Mouse (Mus musculus): Measurements from ENCODE around the gene Cox10. TPM values are rescaled to one million over a fixed set of nuclear protein-coding genes. Genes with fewer than 3 reads are reported as not detected.

Cox10 gene
- polyA plus RNA-seq, 1 experiment = 8.2 TPM

DNA sequence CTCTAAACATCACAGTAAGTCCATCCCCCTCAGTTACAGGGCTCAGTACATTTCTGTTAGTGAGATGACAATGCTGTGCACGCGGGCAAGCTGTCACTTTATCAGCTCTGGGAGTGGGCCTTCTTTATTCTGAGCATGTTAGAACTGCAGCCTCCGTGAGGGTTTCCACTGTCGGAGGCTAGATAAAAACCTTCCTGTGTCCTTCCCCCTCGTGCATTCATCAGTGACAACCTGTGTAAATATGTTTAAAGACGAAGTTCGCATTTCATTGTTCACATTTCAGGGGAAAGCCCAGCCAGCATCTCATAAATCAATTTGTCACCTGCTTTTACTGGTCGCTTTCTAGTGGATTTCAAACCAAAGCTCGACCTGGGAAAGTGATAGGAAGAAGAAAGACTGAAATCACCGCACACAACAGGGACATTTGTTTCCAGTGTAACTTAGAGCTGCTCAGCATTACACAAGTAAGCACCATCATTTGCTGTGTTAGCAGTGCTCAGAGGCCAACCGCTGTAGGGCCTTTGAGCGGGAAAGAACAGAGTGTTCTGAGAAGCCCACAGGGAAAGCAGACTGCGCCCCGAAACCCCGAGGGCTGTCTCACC is 55.8 kb downstream of the Cox10 start:
- 81% methylated on average over 15 of the region's 15 CpGs for WGBS
- 0 out of 2 replicates have a peak, but pooled peaks cover 1% of the 10 kb centered on the region for H3K4me1 ChIP-seq (ENCODE audit: control insufficient read depth, insufficient read depth, low read length)
- H3K4me3 ChIP-seq (replicated peaks; ENCODE audit: control insufficient read depth, low read depth, low read length) = no peak overlapping the region

DNA sequence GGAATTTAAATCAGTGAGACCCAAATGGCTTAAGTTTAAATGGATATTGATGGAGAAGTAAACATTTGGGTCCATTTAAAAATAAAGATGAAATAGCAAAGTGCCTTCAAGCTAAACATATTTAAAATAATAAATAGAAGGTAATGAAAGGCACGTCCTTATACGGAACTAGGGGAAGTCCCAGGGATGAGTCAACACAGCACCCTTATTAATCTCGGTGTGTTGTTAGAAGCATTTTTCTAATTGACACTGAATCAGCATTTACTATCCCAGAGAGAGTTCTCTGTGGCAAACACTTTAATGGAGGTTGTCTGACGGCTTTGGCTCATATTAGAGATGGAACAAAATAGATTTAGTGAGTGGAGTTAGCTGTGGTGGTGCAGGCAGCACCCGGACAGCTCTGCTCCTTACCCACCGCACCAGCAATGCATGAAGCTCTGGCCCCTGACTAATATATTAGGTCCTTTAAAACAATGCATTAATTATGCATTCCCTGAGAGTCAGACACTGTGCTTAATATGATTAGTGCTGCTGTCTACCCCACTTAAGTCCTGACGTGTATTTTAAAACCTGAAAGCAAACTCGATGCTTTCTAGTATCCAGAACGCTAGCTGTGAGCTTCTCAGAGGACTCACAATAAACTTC is 56.7 kb downstream of the Cox10 start:
- TF ChIP-seq POLR2A (IDR thresholded peaks at IDR 0.05; ENCODE audit: borderline replicate concordance, control insufficient read depth, low read depth, low read length) (no peak), CTCF (IDR thresholded peaks at IDR 0.05; ENCODE audit: control insufficient read depth, insufficient read depth, low read length) (no peak)
- 83% methylated on average over 9 of the region's 9 CpGs for WGBS
- Histone ChIP-seq H3K4me1 (ENCODE audit: control insufficient read depth, insufficient read depth, low read length) (0 out of 2 replicates have a peak, but pooled peaks cover 1% of the 10 kb centered on the region), H3K4me3 (replicated peaks; ENCODE audit: control insufficient read depth, low read depth, low read length) (no peak overlapping the region), H3K27ac (ENCODE audit: control insufficient read depth, insufficient read depth, low read depth, low read length, poor library complexity) (no peak overlapping the region)

More for the DNA sequence above, 55.8 kb downstream of the Cox10 start:
- TF ChIP-seq POLR2A (IDR thresholded peaks at IDR 0.05; ENCODE audit: borderline replicate concordance, control insufficient read depth, low read depth, low read length) (no peak), CTCF (IDR thresholded peaks at IDR 0.05; ENCODE audit: control insufficient read depth, insufficient read depth, low read length) (no peak)
- no peak overlapping the region for H3K27ac ChIP-seq (ENCODE audit: control insufficient read depth, insufficient read depth, low read depth, low read length, poor library complexity)

DNA sequence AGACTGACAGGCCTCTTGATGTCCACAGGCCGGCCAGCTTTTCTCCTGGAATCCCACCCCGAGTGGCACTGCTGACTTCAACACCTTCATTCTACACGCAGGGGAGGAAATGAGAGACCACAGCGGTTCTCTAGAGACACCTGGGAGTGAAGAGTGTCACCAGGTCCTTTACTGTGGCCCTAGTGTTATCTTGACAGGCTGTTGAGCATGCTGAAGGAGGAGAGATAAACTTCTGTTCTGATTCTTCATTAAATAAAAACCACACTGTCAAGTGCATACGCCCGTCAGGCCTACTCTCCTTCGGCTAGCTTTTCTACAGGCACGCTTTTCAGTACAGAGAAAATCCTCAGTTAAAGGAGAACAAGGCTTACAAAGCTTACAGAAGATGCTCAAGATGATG is 60.0 kb downstream of the Cox10 start:
- 66% methylated on average over 8 of the region's 8 CpGs for WGBS
- no peaks in the 10 kb centered on the region for H3K4me1 ChIP-seq (ENCODE audit: control insufficient read depth, insufficient read depth, low read length)
- TF ChIP-seq POLR2A (IDR thresholded peaks at IDR 0.05; ENCODE audit: borderline replicate concordance, control insufficient read depth, low read depth, low read length) = no peak
- TF ChIP-seq CTCF (IDR thresholded peaks at IDR 0.05; ENCODE audit: control insufficient read depth, insufficient read depth, low read length) = no peak

DNA sequence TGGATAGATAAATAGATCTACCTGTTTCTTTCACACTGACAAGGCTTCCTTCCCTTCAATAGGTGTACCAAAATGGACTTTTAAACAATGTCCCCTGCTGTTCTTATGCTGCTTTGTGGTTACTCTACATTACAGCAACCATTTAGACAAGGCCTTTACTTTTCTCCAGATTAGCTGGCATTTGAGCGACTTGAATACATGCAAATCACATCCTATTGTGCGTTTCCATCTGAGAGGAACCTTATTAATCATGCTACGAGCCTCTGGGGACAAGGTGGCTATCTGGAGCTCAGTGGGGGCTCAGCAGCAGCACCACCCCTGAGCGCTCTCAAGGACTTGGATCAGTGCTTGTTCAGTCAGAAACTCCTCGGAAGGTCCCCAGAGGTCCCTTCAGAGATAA is 61.1 kb downstream of the Cox10 start:
- TF ChIP-seq CTCF (IDR thresholded peaks at IDR 0.05; ENCODE audit: control insufficient read depth, insufficient read depth, low read length) (no peak), POLR2A (IDR thresholded peaks at IDR 0.05; ENCODE audit: borderline replicate concordance, control insufficient read depth, low read depth, low read length) (no peak)
- Histone ChIP-seq H3K4me3 (replicated peaks; ENCODE audit: control insufficient read depth, low read depth, low read length) (no peak overlapping the region), H3K27ac (ENCODE audit: control insufficient read depth, insufficient read depth, low read depth, low read length, poor library complexity) (no peak overlapping the region), H3K4me1 (ENCODE audit: control insufficient read depth, insufficient read depth, low read length) (no peaks in the 10 kb centered on the region)
- WGBS = 85% methylated on average over 5 of the region's 5 CpGs

More for the DNA sequence above, 60.0 kb downstream of the Cox10 start:
- Histone ChIP-seq H3K4me3 (replicated peaks; ENCODE audit: control insufficient read depth, low read depth, low read length) (no peak overlapping the region), H3K27ac (ENCODE audit: control insufficient read depth, insufficient read depth, low read depth, low read length, poor library complexity) (no peak overlapping the region)

DNA sequence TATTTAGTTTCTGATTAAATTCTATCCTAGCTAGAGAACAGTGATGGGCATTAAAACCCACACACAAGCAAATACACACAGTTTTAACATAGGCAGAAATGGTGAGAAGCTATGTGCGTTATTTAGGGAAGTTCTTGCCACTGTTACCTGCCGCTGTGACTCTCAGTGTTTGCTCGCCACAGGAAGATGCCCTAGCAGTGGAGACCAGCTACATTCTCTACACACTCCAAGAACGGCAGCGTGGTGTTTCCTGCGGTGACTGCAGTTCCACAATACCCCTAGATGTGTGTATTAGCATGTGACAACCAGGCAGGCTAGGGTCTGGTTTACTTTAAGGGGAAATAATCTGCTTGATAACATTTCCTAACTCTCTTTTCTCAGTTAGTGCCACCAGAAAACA is 64.0 kb downstream of the Cox10 start:
- H3K27ac ChIP-seq (ENCODE audit: control insufficient read depth, insufficient read depth, low read depth, low read length, poor library complexity) = no peak overlapping the region
- TF ChIP-seq CTCF (IDR thresholded peaks at IDR 0.05; ENCODE audit: control insufficient read depth, insufficient read depth, low read length) = no peak
- no peak for TF ChIP-seq POLR2A (IDR thresholded peaks at IDR 0.05; ENCODE audit: borderline replicate concordance, control insufficient read depth, low read depth, low read length)
- no peaks in the 10 kb centered on the region; the same call in 1 of the 2 replicates for H3K4me1 ChIP-seq (ENCODE audit: control insufficient read depth, insufficient read depth, low read length)
- 22% methylated on average over 6 of the region's 6 CpGs for WGBS
- no peak overlapping the region for H3K4me3 ChIP-seq (replicated peaks; ENCODE audit: control insufficient read depth, low read depth, low read length)

DNA sequence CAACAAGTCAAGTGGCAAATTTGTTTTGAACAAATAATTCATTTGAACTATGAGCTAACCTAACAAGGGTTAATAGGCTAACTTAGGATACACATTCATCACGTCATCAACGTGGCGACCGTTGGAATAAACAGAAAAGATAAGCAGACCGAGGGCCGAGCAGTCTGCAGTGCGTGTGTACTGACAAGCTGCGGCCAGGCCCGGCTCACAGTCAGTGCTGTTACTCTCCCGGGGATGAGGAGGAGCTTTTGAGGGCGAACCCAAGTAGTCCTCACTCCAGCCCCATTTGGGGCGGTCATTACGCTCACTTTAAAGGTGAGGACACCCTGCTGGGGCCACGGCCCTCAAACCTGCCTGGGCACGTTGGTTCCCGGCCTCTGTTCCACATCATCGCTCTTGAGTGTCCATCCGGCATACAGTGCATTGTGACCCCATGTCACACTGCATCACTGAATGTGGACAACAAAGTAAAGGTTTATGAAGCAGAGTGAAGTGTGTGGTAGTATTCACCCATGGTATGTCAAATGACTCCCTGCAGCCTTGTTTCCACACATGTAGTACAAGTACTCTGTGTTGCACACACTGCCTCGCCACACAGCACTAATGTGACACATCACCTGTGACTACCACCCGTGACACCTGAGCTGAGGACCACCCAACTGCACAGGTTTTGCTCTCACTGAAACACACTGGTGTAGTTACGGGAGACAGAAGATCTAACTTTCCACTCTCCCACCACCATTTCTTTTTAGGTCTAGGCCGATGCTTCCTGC is 68.4 kb downstream of the Cox10 start:
- Histone ChIP-seq H3K27ac (ENCODE audit: control insufficient read depth, insufficient read depth, low read depth, low read length, poor library complexity) (no peak overlapping the region), H3K4me3 (replicated peaks; ENCODE audit: control insufficient read depth, low read depth, low read length) (no peak overlapping the region), H3K4me1 (ENCODE audit: control insufficient read depth, insufficient read depth, low read length) (no peaks in the 10 kb centered on the region; the same call in 1 of the 2 replicates)
- WGBS = 70% methylated on average over 22 of the region's 22 CpGs
- TF ChIP-seq POLR2A (IDR thresholded peaks at IDR 0.05; ENCODE audit: borderline replicate concordance, control insufficient read depth, low read depth, low read length) = no peak
- TF ChIP-seq CTCF (IDR thresholded peaks at IDR 0.05; ENCODE audit: control insufficient read depth, insufficient read depth, low read length) = no peak

DNA sequence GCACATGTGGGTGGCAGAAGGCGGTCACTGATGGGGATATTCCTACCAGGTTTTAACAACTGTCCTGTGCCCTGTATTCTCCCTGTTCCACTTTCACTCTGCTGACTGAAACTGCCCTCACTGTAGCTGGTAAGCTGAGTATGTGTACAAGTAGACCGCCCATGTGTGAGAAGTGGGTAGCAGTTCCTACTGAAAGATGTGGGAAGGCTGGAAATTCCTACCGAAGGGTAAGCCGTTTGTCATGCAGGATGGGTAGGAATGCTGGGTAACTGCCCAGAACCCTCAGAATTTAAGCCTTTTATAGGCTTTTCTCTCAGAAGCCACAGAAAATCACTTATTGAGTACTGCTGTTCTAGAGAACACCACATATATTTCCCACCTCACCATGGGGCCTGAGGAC is 75.1 kb downstream of the Cox10 start:
- Histone ChIP-seq H3K27ac (ENCODE audit: control insufficient read depth, insufficient read depth, low read depth, low read length, poor library complexity) (no peak overlapping the region), H3K4me3 (replicated peaks; ENCODE audit: control insufficient read depth, low read depth, low read length) (no peak overlapping the region), H3K4me1 (ENCODE audit: control insufficient read depth, insufficient read depth, low read length) (no peaks in the 10 kb centered on the region)
- 92% methylated on average over 4 of the region's 4 CpGs for WGBS
- TF ChIP-seq POLR2A (IDR thresholded peaks at IDR 0.05; ENCODE audit: borderline replicate concordance, control insufficient read depth, low read depth, low read length) (no peak), CTCF (IDR thresholded peaks at IDR 0.05; ENCODE audit: control insufficient read depth, insufficient read depth, low read length) (no peak)

DNA sequence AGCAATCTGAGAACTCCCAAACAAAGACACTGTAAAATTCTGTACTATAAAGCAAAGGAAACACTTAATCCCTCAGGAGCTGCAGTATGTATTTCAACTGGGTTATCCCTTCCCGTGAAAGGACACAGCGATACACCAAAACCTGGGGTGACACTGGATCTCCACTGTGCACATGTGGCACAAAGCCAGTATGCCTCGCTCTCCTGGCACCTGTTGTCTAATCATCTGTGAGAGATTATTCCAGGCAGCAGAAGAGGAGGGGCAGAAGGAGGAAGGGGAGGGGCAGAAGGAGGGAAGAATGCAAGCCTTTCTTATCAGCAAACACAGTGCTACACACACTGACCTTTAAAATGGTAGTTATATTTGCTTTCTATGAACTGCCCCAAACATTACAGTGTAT is 75.8 kb downstream of the Cox10 start:
- Histone ChIP-seq H3K27ac (ENCODE audit: control insufficient read depth, insufficient read depth, low read depth, low read length, poor library complexity) (no peak overlapping the region), H3K4me1 (ENCODE audit: control insufficient read depth, insufficient read depth, low read length) (no peaks in the 10 kb centered on the region), H3K4me3 (replicated peaks; ENCODE audit: control insufficient read depth, low read depth, low read length) (no peak overlapping the region)
- WGBS = 81% methylated on average over 3 of the region's 3 CpGs
- TF ChIP-seq POLR2A (IDR thresholded peaks at IDR 0.05; ENCODE audit: borderline replicate concordance, control insufficient read depth, low read depth, low read length) (no peak), CTCF (IDR thresholded peaks at IDR 0.05; ENCODE audit: control insufficient read depth, insufficient read depth, low read length) (no peak)
